Mouse (Mus musculus) retina, embryonic 14.5 days (tissue): ENCODE data around the gene Exd1.
"Not testable (repeated sequence)": the region's sequence is repeated elsewhere in the genome, so short reads cannot be mapped to it uniquely, and the experiment has no call there.

Experiments used
- DNase-seq: peaks from one replicate; pipeline ENCODE4 v3.0.0-alpha.2; 2015; ENCODE audit warnings: low spot score

Gene Exd1

DNA sequence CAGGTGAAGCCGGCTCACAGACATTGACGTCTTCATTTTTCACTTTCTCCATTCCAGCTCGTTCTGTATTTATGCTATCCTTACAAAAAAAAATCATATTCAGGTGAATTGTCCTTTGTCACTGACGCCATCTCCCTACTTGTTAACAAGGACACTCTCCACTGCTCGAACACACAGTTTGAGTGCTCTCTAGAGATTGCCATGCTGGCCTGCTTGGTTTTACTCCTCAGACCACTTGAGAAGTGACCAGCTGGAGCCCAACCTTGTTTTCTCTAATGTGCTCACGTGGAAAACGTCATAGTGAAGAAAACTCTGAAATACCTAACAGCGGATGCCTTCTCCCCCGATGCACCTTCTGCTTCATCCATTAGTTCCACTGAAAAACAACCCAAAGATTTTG is 8.6 kb downstream of the Exd1 start:
- DNase-seq: no peak

DNA sequence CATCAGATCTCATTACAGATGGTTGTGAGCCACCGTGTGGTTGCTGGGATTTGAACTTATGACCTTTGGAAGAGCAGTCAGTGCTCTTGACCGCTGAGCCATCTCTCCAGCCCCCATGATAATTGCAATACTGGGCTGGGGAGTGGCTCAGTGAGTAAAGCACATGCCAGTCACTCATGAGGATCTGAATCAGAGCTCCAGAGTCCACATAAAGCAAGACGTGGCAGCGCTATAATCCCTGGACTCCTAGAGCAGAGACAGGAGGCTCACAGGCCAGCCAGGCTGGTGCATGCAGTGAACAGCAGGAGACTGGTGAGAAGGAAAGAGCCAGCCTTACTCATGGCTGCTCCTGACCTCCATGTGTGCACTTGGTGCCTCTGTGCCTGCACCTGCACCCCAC is 22.0 kb downstream of the Exd1 start:
- no peak for DNase-seq

DNA sequence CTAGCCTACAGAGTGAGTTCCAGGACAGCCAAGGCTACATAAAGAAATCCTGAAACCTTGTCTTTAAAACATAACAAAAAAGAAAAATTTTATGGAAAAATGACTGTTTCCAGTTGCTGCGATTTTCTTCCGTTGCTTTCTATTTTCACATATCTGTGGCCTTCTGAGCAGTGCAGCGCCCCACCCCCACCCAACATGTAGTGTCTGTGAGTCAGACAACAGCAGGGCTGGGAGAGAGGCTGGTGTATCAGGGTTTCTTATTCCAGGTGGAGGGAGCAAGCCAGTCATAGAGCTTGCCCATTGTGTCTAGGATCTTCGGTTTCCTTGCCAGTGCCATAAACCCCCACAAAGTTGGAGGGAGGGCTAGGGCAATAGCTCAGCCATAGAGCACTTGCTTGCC is 23.6 kb downstream of the Exd1 start:
- DNase-seq: no peak

GRCm38 (mm10) chr2:119520550-119520949 is 26.9 kb downstream of the Exd1 start:
- DNase-seq: peak; percentile 49

DNA sequence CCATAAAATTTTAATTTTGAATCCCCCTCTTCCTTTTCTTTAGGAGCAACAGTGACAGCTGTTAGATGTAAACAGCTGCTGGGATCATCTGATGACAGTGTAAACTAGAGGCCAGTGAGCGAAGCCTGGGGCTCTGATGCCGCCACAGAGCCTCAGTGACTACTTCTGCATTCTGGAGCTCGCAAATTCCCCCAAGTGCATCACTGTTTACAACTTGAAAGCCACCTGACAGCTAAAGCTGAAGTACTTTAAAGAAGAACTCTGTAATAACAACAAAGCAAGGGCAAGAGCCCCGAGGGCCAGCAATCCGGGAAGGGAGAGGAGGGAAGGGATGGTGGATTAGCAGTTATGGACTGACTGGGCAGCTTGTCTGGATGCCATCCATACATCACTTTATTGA is 30.6 kb downstream of the Exd1 start:
- no peak for DNase-seq

- no peak for DNase-seq
Observed at GRCm38 (mm10) chr2:119514026-119514522, 33.4 kb downstream of the Exd1 start.

DNA sequence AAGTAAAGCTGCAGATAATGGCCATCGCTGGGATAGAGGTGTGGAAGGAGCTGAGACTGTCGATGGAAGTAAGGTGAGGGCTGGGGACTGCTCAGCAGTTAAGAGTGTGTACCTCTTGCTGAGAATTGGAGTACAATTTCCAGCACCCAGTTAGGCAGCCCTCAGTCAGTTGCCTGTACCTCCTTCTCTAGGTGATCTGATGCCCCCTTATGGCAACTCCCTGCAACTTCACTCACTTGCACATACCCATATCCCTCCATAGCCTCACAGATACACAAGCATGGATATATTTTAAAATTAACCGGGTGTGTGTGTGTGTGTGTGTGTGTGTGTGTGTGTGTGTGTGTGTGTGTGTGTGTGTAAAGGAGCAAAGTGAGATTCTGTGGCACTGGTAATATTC is 35.1 kb downstream of the Exd1 start:
- DNase-seq: no peak

DNA sequence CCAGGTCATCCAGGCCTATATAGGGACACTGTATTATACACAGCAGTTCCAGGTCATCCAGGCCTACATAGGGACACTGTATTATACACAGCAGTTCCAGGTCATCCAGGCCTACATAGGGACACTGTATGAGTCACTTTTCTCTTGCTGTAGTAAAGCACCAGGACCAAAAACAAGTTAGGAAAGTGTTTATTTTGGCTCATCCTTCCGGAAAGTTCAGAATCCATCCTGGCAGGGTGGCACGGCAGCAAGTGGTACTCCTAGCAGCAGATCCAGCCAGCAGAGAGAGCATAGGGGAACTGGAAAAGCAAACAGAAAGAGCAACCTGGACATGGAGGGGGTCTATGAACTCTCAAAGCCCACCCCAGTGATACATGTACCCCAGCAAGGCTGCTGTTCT is 36.6 kb downstream of the Exd1 start:
- DNase-seq: no peak

DNA sequence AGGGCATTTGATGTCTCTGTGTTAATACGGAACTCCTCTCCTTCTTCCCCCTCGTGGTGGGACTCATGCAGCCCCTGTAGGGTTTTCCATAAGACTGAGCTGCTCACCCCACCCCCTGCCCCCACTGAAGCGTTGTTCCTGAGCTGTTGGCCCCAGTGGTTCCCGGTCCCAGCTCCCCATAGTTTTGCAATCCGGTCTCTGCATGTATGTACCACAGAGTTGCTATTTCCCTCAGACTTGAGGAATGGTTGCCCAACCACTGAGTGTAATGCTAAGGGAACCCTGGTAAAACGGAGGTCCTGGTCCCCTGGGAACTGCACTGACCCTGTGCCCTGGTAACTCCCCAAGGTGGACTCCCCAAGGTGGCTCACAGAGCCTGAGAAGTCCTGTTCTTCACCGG is 38.9 kb downstream of the Exd1 start:
- DNase-seq: not testable (repeated sequence)

DNA sequence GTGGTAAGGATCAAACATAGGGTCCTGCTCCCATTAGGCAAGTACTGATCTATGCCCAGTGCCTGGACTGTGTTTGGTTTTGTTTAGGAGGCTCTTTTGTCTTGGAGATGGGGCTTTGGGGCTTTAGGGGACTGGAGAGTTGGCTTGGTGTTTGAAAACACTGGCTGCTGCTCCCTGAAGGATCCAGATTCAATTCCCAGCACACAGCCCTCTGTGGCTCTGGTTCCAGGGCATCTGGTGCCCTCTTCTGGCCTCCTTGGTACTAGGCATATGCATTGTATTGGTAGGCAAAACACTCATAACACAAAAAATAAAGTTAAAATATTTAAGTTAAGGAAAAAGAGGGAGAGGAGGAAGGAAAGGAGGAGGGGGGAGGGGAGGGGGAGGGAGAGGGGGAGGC is 40.3 kb downstream of the Exd1 start:
- no peak for DNase-seq

DNA sequence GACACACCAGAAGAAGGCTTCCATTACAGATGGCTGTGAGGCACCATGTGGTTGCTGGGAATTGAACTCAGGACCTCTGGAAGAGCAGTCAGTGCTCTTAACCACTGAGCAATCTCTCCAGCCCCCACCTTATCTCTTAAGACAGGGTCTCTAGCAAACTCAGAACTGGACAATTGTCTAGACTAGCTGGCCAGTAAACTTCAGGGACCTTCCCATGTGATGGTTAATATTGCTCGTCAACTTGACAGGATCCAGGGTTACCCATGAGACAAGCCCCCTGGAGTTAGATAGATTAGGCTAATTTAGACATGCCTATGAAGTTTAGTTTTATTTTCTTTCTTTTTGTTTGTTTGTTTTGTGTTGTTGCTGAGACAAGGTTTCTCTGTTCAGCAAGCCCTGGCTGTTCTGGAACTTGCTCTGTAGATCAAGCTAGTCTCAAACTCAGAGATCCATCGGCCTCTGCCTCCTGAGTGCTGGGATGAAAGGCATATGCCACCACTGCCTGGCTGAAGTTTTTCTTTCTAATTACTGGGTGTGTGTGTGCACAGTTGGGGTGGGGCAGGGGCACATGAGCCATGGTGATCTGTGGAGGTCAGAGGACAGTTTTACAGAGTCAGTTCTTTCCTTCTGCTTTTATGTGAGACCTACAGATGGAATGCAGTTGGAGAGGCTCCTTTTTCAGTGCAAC is 46.3 kb downstream of the Exd1 start:
- no peak for DNase-seq

DNA sequence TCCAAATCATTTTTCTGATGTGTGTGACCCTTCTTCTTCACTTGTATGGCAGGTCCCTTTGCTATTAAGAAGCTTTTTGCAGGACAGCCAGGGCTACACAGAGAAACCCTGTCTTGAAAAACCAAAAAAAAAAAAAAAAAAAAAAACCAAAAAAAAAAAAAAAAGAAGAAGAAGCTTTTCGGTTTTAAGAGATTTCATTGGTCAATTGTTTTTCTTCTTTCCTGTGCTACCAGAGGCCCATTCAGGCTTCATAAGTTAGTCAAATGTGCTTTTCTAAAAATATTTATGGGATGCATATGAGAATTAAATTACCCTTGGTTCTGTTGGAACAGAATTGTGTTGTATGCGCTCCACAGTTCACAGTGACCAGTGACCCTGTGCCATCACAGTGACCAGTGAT is 48.6 kb downstream of the Exd1 start:
- DNase-seq: no peak

GRCm38 (mm10) chr2:119496082-119496481 is 51.3 kb downstream of the Exd1 start:
- no peak for DNase-seq

GRCm38 (mm10) chr2:119491953-119492352 is 55.5 kb downstream of the Exd1 start:
- no peak for DNase-seq

GRCm38 (mm10) chr2:119486488-119486887 is 60.9 kb downstream of the Exd1 start:
- DNase-seq: no peak

DNA sequence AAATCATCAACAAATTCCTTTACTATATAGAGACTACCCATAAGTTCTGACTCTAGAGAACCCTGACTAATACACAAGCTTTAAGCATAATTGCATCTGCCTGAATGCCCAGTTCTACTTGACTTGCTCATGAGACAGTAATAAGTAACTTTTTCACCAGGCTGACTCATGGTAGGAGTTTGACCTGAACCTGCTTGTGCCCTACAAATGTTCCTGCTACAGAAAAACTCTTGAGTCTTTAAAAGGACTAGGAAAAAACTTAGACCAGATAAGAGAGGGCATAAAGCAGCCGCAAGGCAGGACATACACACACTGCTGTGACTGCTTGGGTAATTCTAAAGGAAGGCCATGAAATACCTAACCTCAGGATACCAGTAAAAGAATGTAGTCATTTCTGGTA is 65.1 kb downstream of the Exd1 start:
- no peak for DNase-seq

DNA sequence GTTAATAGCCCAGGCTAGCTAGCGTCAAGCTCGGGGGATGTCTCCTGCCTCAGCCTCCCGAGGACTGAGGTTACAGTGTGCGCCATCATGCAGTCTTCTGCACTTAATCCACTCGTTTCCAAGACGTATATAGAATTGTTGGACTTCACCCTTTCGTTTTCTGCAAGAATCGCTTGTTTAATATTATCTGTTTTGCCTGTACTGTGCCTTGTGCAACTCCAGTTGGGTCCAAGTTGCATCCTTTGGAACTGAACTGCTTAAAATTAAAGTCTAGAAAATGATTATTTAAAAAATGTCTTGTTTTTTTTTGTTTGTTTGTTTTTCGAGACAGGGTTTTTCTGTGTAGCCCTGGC is 69.1 kb downstream of the Exd1 start:
- DNase-seq: no peak

DNA sequence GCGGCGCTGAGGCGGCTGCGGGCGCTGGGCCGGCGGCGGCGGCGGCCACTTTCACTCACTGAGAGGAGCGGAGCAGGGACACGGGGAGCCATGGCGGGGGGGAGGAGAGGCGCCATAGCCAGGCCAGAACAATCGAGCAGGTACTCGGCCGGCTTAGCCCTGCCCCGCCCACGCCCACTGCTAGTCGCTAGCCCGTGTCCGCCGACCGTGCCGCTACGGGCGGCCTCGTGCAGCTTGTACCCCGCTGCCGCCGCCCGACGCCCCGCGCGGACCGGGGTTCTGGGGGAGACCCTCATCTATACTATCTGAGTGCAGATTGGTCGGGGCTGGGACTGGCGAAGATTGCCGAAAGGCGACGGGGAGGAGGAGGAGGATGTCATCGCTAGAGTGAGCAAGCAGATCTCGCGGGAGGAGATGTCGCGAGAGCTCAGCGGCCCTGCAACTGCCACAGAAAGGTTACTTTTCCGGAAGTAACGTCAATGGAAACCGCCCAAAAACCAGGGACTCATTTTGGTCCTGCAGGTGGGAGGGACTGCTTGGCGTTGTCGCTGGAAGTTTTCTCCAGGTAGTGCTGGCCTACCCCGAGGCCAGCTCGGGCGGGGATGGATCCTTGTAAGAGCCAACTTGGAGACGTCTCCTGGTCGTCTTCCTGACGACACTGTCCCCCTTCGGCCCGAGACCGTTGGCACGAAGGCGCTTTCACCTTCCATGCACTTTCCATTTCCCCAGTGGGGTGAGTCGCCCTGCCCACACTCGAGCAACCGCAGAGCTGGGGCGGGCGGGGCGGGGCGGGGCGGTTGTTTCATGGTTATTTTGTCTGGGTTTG is 69.6 kb downstream of the Exd1 start, which contains the start of gene Ino80:
Ino80 (minus strand) TSS at position 117 of the 826 bp plus-strand sequence.
- peak; percentile 99 for DNase-seq

DNA sequence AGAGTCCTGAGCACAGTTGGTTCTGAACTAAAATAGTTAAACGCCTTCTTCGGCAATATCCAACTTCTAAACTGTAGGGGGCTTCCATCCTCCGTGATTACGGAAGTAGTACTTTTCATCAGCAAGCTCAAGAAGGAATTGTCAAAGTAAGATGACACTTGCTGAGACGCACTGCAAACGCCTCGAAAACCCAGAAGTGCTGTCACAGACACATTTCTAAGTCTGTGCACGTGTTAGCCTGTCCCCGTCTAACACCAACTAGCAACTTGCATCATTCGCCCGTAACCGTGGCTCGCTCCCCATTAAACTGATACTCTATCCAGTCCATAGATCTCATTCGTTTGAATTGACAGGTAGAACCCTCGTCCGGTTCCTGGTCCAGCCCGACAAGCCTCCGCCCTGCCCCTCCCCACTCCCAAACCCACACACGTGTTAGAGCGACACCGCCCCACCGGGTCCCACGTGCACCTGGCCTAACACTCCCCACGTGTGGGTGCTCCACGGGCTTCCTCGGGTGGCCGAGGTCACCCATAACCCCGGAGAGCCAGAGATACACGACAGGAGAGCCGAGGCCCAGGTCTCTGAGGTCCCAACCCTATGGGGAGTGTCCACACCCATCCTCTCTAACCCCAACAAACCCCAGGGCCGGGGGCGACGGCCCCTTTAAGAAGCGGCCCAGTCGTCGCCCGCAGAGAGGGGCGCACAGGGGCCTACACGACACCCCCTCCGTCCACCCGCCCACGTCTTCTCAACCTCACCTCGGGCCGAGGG is 70.6 kb downstream of the Exd1 start:
- DNase-seq: peak; percentile 69

DNA sequence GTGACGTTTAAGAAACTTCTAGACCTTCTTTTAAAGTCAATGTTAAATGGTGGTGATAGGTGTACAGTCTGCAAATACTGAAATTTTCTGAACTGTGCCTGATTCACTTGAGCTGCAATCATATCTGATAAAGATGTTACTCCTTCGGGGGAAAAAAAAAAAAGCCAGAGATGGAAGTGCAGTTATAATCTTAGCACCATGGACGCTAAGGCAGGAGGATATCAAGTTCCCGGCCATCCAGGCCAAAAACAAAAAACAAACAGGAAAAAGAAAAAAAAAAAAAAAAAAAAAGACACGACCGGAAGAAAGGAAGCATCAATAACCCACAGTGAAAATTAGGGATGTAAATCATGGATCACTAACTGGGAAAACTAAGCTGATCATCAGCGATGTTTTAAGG is 71.3 kb downstream of the Exd1 start:
- no peak for DNase-seq
